Mouse (Mus musculus): ENCODE data around the gene St7l.

DNA sequence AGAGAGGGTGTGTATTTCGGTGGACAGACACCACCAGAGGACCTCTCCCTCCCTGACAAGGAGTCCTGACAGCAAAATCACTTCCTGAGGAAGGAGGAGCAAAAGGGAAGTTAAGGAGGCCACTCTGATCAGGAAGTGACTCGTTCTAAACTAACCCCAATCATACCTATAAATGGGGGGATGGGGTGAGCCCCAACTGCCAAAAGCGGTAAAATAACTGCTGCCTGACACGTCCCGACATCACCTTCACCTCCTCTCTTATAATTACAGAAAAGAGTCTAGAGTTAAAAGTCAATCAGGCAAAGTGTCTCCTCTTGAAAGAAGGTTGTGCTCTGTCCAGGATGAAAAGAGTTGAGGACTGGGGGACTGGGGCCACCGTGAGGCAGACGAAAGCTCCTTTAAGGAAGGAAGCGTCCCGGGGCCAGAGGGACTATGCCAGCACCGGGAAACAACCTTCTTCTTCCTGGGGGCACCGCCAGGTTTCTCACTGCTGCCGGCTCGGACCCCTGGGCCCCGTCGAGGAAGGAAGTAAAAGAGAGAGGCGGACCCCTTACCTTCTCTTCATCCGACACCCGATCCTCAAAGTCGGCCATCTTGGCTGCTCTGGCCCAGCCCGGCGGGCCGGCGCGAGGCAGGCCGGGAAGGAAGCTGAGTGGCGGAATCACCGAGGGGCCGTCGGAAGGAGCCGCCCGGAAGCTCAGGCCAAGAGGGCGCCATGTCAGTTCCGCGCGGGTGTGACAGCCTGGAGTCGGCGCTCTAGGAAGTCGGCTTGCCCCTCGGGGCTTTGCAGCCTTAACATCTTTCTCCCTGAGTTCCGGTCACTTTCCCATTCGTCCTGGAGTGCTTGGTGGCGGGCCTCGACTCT lies at the start of gene St7l, which contains the start of gene Capza1:
- TF ChIP-seq POLR2A (IDR thresholded peaks at IDR 0.05; ENCODE audit: insufficient read length, low read depth) = peak; percentile 73
- TF ChIP-seq USF1 (IDR thresholded peaks at IDR 0.05; ENCODE audit: low read depth) = no peak
- TF ChIP-seq POLR2AphosphoS2 (IDR thresholded peaks at IDR 0.05; ENCODE audit: insufficient read length, low read depth) = peak; percentile 88
- TF ChIP-seq MAX (IDR thresholded peaks at IDR 0.05; ENCODE audit: low read depth) = no peak
- no peak for TF ChIP-seq E2F4 (IDR thresholded peaks at IDR 0.05; ENCODE audit: insufficient read depth)

Measured in myocyte (in vitro differentiated cells).